Mouse (Mus musculus) splenic B cell, adult 2 months (primary cell): ENCODE measurements around the gene Kdm5c.
"Not testable (repeated sequence)": the region's sequence is repeated elsewhere in the genome, so short reads cannot be mapped to it uniquely, and the experiment has no call there.

Experiments used
- DNase-seq: peaks from one replicate; pipeline ENCODE4 v3.0.0-alpha.2; 2011; ENCODE audit warnings: low read depth, low spot score
- H3K27me3 ChIP-seq: 2 replicates; pipeline ENCODE4 v1.6.1; 2012; ENCODE audit warnings: mild to moderate bottlenecking, low read length, moderate library complexity, mixed read lengths; ENCODE audit not compliant: control insufficient read depth, poor library complexity, insufficient read depth, severe bottlenecking
- H3K36me3 ChIP-seq: 2 replicates; pipeline ENCODE4 v1.6.1; 2012; ENCODE audit warnings: mild to moderate bottlenecking, low read length, moderate library complexity, mixed read lengths; ENCODE audit not compliant: control insufficient read depth, poor library complexity, insufficient read depth, severe bottlenecking

Gene Kdm5c

GRCm38 (mm10) chrX:152234125-152234524 lies 1.3 kb downstream of the Kdm5c start:
- no peaks in the 10 kb centered on the region for H3K27me3 ChIP-seq
- H3K36me3 ChIP-seq: no peaks in the 10 kb centered on the region
- DNase-seq: no peak

DNA sequence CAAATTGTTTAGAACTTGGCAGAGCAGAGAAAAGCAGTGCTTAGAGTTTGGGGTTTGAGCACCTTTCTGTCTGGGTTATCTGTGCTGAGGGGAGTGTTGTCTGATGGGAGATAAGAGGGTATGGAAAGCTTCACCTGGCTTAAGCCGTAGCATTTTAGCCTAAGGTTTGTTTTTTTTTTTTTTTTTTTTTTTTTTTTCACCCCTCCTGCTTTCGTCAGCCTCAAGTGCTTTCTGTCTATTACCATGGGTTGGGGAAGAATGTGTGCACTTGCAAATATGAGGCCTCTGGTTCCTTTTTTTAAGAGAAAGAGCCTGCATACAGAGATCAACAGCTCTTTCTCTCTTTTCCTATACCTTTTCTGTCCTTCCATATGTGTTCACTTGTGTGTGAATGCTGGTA lies 2.9 kb downstream of the Kdm5c start:
- no peaks in the 10 kb centered on the region for H3K27me3 ChIP-seq
- H3K36me3 ChIP-seq: peaks cover 6% of the 10 kb centered on the region
- DNase-seq: no peak

GRCm38 (mm10) chrX:152243140-152243539 lies 10.3 kb downstream of the Kdm5c start:
- H3K36me3 ChIP-seq, H3K27me3 ChIP-seq, DNase-seq: not testable (repeated sequence)

GRCm38 (mm10) chrX:152244492-152245189 lies 11.8 kb downstream of the Kdm5c start:
- no peak for DNase-seq
- no peaks in the 10 kb centered on the region for H3K27me3 ChIP-seq
- H3K36me3 ChIP-seq: peaks cover 11% of the 10 kb centered on the region; the same call in 1 of the 2 replicates

DNA sequence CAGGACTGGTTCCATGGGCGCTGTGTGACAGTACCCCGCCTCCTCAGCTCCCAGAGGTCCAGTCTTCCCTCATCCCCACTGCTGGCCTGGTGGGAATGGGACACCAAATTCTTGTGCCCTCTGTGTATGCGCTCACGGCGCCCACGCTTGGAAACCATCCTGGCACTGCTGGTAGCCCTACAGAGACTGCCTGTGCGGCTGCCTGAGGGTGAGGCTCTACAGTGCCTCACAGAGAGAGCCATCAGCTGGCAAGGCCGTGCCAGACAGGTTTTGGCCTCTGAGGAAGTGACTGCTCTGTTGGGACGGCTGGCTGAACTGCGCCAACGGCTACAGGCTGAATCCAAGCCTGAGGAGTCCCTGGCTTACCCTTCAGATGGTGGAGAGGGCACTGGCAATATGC lies 38.4 kb downstream of the Kdm5c start:
- peaks cover 8% of the 10 kb centered on the region; the same call in 1 of the 2 replicates for H3K36me3 ChIP-seq
- DNase-seq: no peak
- no peaks in the 10 kb centered on the region for H3K27me3 ChIP-seq

DNA sequence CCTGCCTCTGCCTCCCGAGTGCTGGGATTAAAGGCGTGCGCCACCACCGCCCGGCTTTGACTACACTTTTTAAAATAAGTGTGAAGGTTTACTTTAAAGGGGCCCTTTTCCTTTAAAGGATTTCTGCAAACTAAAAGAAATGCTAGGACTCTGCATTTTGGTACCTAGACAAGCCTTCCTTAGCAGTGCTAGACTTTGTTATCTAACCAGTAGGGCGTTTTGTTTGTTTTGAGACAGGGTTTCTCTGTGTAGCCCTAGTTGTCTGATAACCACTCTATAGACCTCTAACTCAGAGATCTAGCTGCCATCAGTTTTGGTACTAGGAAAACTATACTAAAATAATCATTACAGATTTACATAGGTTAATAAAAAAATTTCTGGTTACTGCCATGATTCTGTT lies 46.6 kb downstream of the Kdm5c start:
- H3K27me3 ChIP-seq: no peaks in the 10 kb centered on the region
- no peak for DNase-seq
- no peaks in the 10 kb centered on the region for H3K36me3 ChIP-seq

GRCm38 (mm10) chrX:152284746-152285145 lies 51.9 kb downstream of the Kdm5c start:
- Histone ChIP-seq H3K27me3 (no peaks in the 10 kb centered on the region), H3K36me3 (no peaks in the 10 kb centered on the region)
- DNase-seq: no peak

DNA sequence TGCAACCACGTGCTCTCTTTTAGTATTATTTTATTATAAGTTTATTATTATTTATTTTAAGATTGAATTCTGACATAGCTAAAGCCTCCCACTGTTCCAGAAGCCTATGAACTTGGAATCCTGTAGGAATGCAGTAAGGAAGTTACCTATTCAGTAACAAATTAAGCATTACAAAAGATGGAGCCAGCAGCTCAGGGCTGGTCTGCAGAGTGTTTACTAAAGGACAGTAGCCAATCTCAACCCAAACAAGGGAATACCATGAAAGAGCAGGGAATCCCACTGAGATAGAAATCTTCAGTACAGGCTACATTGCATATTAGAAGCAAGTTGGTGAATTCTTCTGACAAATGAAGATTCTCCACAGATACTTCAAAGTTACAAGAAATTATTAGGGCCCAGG lies 54.2 kb downstream of the Kdm5c start:
- not testable (repeated sequence) for H3K36me3 ChIP-seq, H3K27me3 ChIP-seq, DNase-seq

GRCm38 (mm10) chrX:152306224-152306623 lies 73.4 kb downstream of the Kdm5c start:
- no peak for DNase-seq

GRCm38 (mm10) chrX:152307371-152307770 lies 74.6 kb downstream of the Kdm5c start:
- DNase-seq: no peak

More at GRCm38 (mm10) chrX:152306224-152306623, 73.4 kb downstream of the Kdm5c start:
- Histone ChIP-seq H3K36me3 (no peaks in the 10 kb centered on the region), H3K27me3 (no peaks in the 10 kb centered on the region)

GRCm38 (mm10) chrX:152307942-152308341 lies 75.1 kb downstream of the Kdm5c start:
- no peaks in the 10 kb centered on the region for H3K27me3 ChIP-seq
- H3K36me3 ChIP-seq: no peaks in the 10 kb centered on the region
- peak; percentile 36 for DNase-seq

More at GRCm38 (mm10) chrX:152307371-152307770, 74.6 kb downstream of the Kdm5c start:
- H3K36me3 ChIP-seq: no peaks in the 10 kb centered on the region
- H3K27me3 ChIP-seq: no peaks in the 10 kb centered on the region

- Histone ChIP-seq H3K36me3 (no peaks in the 10 kb centered on the region), H3K27me3 (no peaks in the 10 kb centered on the region)
- DNase-seq: no peak
Observed at GRCm38 (mm10) chrX:152320535-152320934, 87.7 kb downstream of the Kdm5c start.

DNA sequence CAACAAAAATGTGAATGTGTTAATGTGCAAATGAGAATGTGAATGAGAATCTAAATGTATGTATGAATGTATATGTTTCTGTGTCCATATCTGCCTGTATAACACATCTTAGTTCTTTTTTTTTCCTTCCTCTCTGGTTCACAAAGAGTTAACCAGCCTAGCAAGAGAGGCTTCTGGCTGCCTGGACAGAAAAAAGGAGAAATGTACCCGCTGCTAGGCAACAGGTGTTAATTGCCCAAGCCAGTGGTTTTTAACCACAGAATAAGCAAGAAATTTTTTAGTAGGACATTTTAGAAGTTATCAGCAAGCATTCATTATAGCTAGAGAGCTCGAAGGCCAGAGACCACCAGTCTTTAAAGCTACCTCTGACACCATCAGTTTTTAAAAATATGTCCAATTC lies 90.0 kb downstream of the Kdm5c start:
- DNase-seq: peak; percentile 31
- H3K36me3 ChIP-seq: no peaks in the 10 kb centered on the region
- H3K27me3 ChIP-seq: no peaks in the 10 kb centered on the region

DNA sequence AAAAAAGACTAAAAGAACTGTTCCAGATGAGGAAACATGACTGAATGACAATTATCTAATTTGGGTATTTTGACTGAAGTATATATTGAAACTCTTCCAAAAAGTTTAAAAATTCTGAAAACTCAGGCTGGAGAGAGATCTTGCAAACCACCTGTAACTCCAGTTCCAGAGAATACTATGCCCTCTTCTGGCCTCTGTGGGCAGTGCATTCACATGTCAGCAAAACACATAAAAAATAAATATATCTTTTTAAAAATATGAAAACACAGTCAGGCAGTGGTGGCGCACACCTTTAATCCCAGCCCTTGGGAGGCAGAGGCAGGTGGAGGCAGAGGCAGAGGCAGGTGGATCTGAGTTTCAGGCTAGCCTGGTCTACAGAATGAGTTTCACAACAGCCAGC lies 90.8 kb downstream of the Kdm5c start:
- no peaks in the 10 kb centered on the region for H3K36me3 ChIP-seq
- DNase-seq: peak; percentile 44
- H3K27me3 ChIP-seq: no peaks in the 10 kb centered on the region
